Mouse (Mus musculus) heart, adult 11 months (tissue): Measurements from ENCODE around the gene 4931406P16Rik.

ENCODE experiments used
- DNase-seq: peaks from one replicate; pipeline ENCODE4 v3.0.0; 2022

The 4931406P16Rik gene

DNA sequence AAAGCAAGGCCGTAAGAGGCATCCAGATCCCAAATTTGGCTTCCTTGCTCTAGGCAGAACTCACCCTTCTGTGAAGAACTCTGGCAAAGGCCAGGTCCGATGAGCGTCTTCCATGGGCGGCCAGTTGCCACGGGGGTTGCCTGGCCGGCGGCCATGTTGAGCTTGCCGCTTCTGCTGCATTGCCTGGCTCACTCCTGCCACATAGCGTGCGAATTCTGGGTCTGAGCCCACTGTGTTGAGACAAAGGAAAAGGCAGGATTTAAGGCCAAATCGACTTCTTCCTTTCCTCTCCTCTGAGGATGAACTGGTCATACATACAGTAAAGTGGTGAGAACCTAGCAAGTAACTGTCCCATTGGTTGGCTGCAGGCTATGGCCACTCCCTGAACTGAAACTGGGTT is 71.2 kb downstream of the 4931406P16Rik start:
- DNase-seq, result peak; percentile 83

DNA sequence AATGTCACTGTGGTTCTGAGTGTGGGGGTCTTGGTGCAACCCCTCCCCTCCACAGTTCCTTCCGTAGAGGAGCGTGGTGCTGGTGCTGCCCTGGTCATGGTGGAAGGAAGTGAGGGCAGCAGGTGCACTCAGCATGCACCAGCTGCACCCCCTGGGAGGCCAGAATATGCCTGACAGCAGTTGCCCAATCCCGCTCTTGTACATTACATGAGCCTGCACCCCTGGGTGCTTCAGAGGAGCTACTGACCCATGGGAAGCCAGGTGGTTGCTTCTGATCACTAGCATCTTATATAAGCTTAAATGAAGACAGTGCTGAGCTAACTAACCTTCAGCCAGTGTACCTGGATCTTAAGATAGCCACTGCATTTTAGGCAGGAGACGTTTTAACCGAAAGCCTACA is 75.3 kb downstream of the 4931406P16Rik start:
- DNase-seq, result no peak

DNA sequence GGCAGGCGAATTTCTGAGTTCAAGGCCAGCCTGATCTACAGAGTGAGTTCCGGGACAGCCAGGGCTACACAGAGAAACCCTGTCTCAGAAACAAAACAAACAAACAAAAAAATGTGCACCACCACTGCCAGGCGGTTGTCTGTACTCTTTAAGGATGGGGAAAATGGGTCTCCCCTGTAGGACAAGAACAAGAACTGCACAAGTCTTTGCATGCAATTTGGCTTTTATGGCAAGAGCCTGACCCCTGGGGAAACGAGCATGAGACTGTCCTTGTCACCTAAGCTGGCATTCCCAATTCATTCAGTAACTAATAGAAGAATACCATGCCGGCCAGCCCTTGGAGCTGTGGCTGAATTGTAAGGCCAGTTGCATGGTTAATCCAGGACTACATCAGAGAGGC is 77.7 kb downstream of the 4931406P16Rik start:
- no peak for DNase-seq

DNA sequence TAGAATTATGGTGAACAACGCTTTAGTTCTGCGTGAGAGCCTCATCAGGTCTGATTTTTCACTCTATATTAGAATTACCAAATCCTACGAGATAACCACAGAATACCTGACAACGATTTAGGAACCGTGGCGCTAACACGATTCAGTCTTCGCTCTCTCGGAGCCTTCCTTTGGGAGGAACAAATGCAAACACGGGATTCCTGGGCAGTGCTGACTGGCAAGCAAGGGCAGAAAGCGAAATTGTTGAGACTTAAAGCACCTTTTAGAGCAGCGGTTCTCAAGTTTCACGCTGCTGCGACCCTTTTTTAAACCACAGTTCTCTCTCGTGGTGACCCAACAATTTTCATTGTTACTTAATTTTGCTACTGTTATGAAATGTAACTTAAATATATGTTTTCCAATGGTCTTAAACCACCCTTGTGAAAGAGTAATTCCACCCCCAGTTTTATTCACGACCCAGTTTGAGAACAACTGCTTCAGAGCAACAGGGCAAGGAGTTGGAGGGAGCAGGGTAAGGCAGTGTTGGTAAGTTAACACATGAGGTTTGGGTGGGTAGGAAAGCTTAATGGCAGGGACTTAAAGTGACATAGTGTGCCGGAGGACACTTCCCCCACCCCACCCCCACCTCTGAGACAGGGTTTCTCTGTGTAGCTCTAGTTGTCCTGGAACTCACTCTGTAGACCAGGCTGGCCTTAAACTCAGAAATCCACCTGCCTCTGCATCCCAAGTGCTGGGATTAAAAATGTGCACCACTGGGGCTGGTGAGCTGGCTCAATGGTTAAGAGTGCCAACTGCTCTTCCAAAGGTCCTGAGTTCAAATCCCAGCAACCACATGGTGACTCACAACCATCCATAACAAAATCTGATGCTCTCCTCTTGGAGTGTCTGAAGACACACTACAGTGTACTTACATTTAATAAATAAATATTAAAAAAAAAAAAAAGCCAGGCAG is 78.5 kb downstream of the 4931406P16Rik start:
- no peak for DNase-seq

DNA sequence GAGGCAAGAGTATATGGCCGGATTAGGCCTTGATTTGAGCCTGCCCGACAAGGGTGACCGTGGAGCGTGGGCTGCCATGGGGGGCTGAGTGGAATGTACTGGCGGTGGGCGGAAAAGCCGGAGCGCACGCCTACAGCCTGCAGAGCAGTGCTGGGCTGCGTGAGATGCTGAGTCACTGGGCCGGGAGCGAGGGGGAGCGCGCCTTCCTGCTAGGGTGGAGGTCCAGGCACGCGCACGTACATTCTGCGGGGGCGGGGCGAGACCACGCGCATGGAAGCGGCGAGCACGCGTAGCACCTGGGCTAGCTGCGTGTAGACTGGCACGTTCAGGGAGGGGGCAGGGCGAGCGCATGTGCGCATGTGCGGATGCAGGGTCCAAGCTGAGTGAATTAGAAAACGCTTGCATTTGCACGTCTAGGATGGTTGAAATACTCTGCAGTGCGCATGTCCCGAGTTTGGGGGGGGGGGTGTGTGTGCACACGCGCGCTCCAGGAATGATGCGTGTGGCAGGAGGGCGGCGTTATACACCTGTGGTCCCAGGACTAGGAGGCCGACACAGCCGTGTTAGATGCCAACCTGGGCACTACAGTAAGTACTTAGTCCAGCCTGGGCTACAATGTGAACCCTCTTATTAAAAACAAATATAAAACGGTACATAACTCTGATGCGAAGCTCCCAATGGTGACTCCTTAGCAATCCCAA is 79.3 kb downstream of the 4931406P16Rik start:
- DNase-seq, result peak; percentile 100

DNA sequence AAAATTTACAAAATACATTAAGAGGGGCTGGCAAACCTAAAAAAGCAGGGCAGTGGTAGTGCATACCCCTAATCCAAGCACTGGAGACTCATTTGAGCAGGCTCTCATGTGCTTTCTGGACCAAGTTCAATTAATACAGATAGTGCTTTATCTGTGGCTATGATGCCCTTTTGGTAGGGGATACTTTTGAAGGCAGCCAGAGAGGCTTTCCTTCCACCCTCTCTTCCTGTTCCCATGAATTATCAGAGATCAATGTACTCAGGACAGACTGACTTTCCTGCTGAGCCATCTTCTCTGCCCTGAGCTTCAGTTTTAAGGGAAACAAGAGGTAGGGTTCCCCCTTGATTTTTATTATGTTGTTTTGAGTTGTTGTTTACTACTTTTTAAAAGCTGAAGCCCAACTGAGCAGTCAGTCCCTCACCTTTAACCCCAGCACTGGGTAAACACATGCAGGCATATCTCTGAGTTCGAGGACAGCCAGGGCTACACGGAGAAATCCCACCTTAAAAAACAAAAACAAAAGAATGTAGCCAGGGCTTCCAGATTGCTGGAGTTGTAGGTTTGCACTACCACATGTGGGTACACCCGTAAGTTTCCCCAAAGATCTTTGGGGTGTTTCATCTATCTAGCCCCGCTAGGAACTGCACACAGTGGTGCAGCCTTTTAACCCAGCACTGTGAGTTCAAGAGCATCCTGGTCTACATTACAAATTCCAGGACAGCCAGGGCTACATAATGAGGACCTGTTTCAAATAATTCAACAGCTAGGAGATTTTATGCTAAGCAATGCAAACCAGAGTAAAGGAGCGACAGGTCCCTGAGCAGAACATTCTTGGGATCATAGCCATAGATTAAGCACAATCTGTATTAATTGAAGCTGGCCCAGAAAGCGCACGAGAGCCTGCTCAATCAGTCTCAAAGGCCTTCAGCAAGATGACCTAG is 80.3 kb downstream of the 4931406P16Rik start:
- DNase-seq, result no peak

DNA sequence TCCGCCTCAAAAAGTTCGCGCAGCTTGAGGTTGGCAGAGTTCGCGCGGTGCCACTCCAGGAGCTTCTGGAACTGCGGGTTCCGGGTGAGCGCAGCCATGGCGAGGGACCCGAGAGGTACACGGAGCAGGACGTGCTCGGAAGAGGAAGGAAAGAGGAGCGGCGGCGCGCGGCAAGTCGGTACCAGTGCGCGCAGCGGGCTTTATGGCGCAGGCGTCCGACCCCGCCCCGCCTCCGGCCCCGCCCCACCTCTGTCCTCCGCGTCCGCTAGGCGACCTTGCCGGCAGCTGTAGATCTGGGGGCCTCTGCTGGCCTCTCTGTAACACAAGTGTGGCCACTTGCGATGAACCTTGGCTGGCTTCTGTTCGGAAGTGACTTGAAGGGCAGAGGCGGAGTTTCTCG is 83.2 kb downstream of the 4931406P16Rik start, which contains the start of gene Gpi1:
Gene Gpi1, minus strand, starts transcription at position 221 of the 400 bp plus-strand sequence.
- DNase-seq, result peak; percentile 99

DNA sequence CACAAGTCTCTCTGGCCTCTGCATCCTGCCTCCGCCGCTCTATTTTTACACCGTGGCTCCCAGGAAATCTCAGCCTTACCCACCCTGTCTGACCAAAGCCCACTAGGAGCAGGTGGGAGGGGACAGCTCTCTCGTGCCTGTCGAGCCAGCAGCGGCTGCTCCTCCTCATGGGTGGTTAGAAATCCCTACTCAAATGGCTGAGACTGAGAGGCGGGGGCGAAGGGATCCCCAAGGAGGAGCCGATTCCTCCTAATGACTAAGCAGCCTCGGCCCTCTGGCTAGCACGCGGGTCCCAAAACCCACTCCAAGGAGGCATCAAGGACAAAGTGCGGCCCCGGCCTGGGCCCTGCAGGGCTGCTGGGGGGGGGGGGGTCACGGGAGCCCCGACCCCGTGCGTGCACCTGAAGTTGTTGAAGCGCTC is 83.7 kb downstream of the 4931406P16Rik start:
- peak; percentile 98 for DNase-seq

DNA sequence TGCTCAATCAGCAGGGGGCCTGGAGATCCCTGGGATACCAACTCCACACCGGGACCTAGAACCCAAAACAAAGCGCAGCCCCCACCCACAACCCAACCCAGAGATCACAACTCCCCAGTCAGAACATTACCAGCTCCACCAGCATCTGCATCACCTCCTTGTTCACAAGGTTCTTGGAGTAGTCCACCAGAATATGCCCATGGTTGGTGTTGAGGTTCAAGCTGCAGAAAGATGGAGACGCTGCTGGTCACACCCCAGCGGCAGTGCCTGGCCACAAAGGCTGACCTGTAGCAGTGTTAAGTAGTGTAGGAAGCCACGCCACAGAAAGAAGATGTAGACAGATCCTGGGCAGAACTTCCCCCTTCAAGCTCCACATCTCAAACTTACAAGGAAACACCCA is 84.2 kb downstream of the 4931406P16Rik start:
- peak; percentile 91 for DNase-seq

DNA sequence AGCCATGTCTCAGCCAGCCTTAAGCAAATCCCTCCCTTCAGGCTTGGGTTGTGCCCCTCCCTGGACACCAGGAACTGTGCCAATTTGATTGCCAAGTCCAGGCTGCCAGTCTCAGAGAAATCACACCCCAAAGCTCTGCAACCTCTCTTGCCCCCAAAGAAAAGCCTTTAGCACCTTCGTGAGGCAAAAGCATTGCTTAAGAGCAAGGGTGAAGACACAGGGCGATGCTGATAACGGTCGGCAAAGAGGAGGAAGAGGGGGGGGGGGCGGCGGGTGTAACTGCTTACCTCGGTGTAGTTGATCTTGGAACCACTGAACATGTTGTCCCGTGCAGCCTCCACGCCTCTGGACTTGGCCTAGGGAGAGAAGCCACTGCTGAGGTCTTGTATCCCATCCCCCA is 84.7 kb downstream of the 4931406P16Rik start:
- peak; percentile 91 for DNase-seq

DNA sequence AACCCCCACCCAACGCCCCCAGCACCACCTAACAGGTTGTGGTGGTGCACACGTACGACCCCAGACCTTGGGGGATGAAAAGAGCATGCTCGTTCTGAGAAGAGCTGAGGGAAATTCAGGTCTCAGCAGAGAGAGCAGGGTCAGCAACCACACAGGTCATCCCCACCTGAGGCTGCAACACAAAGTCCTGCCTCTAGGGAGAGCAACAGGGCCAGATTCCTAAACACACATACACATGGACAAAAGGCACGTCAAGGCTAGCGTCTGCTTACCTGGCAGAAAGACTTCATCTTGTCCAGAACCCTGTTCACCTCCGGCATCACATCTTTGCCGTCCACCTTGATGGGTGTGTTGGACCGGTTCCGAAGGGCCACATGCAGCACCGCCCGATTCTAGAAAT is 86.5 kb downstream of the 4931406P16Rik start:
- DNase-seq, result no peak

DNA sequence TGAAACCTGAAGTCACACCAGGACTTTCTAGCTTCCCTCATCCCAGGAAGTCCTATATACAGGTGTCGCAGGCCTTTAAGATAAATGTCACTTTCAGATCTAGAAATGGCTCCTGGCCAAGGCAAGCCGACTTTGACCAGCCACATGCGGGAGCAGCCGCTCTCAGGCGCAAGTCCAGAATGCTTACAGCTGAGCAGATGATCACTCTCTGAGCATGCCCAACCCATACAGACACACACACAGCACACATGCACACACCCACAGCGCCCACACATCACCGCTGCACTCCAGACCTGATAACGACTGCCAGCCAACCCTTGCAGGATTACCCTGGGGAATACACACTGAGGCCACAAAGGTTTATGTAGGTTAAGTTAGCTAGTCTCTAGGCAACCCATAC is 87.3 kb downstream of the 4931406P16Rik start:
- DNase-seq, result no peak

DNA sequence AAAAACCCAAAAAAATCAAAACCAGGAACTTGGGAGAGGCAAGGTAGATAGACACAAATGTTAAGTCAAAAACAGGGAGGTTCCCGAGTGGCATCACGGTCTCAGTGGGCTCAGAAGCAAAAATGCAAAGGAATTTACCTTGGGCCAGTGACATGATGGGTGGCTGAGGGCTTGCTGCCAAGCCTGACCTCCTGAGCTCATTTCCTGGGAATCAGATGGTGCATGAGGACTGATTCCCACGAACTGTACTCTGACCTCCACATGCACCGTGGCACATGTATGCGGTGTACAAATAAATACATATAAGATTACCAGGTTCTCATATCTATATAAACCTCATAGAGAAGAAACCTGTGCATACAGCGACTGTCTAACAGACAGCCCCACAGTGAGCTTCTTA is 89.0 kb downstream of the 4931406P16Rik start:
- no peak for DNase-seq

DNA sequence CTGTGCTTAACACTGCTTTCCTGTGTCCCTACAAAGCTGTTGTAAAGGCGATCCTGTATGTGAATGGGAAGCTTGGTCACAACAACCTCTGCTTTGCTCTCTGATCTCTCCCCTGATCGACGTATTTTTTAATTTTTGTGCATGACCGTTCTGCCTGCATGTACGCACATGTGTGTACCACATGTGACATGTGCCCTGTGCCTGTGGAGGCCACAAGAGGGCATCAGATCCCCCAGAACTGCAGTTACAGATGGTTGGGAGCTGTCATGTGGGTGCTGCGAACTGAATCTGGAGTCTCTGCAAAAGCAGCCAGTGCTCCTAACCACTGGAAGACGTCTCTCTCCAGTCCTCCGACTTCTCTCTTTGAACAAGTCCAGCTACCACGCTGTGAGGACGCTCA is 91.0 kb downstream of the 4931406P16Rik start:
- DNase-seq, result no peak

DNA sequence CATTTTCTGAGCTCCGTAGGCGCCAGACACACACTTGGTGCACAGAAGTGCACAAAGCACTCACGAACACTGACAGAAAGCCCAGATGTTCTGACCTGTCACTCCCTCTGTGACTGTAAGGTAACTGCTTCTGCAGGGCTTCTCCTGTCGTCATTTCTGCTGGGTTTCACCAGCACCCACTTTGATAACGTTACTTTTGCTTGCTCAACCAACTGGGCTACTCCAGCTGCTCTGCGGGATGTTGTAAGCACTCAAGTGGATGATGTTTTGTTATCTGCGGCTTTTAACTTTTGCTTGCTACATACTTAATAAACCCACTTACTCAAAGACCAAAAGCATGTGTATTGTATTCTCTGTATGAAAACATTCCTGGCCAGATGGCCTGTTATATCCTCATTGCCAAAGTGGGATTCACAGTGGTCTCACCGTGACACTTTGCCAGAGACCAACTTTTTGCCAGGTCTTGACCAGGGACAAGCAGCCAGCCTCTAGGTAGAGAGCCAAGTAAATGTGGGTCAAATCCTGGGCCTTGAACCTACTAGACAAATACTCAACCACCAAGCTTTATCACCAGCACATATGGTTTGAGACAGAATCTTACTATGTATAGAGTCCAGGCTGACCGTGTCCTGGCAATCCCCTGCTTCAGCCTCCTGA is 91.6 kb downstream of the 4931406P16Rik start:
- no peak for DNase-seq

DNA sequence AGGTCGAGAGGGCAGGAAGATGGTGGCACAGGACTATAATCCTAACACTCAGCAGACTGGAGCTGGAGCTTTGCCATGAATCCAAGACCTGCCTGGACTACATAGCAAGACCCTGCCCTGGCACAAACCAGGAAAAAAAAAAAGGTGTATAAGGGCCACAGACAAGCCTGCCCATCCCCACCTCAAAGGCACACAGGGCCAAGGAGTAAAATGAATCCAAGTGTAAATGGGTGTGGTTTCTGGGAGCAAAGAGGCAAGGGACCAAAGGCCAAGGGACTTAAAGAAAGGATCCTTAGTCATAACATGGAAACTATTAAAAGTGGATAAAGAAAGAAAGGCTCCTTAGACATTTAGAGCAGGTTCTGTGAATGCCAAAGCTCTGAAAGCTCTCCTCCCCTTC is 94.9 kb downstream of the 4931406P16Rik start:
- no peak for DNase-seq

DNA sequence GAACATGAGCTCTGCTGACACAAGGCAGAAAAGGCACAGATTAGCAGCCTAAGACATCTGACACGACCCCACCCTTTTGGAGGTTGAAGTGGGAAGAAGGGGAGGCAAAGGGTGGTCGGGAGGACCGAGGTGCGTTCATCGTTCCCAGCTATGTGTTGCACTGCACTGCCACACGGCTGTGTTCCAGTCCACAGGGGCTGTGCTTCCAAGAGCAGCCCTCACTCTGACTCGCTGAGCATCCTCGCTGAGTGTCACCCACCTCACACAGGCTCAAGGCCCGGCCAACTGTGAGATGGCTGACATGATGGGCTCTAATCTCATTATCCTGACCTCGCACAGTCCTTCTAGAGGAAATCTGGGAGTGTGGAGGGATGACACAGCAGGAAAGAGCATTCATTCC is 96.9 kb downstream of the 4931406P16Rik start:
- DNase-seq, result no peak

DNA sequence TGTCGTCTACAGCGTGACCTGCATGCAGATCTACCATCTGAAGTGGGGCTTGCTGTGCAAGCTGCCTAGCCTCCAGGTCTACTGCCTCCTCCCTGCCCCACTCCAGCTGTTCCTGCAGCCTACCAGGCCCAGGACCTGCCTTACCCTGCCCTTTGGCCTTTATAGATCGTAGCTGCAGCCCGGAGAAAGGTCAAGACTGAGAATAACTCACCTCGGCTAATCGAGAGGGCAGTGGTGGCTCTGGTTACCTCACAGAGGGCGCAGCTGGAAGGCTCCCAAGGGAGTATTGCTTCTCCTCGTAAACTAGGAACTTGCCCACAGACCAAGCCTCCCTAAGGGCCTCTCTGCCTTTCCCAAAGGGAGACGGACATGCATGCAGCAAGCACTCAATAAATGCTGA is 97.9 kb downstream of the 4931406P16Rik start:
- no peak for DNase-seq

DNA sequence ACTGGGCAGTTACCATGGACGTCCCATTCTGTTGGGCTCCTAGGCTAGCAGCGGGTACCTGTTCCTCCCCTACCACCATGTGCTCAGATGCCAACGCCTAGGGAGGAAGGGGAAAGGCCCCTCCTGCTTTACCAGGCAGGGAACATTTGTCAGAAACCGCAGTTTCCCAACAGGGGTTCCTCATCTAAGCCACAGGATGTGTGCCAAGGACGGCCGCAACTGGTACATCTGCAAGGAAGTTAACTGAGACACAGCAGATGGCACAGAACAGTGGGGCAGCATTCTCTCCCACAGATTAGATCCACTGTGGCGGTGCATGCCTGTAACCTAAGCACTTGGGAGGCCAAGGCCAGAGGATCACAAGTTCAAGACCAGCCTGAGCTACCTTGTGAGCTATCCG is 98.7 kb downstream of the 4931406P16Rik start:
- DNase-seq, result peak; percentile 95

DNA sequence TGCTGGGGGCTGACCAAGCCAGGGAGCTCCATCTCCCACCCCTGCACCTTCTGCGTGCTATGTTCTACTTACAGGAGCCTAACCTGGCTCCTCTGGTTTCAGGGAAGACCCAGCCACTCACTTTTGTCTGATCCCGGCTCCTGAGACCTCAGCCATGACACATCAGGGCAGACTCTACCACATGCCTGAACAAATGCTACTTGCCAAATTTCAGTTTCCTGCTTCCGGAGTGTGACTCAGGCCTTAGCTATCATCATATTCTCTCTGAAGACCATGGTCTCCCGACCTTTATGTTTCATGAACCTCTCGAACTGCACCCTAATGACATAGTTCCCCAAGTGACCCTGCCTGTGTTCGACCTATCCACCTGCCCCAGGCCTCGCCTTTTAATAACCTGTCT is 100.1 kb downstream of the 4931406P16Rik start:
- DNase-seq, result no peak

DNA sequence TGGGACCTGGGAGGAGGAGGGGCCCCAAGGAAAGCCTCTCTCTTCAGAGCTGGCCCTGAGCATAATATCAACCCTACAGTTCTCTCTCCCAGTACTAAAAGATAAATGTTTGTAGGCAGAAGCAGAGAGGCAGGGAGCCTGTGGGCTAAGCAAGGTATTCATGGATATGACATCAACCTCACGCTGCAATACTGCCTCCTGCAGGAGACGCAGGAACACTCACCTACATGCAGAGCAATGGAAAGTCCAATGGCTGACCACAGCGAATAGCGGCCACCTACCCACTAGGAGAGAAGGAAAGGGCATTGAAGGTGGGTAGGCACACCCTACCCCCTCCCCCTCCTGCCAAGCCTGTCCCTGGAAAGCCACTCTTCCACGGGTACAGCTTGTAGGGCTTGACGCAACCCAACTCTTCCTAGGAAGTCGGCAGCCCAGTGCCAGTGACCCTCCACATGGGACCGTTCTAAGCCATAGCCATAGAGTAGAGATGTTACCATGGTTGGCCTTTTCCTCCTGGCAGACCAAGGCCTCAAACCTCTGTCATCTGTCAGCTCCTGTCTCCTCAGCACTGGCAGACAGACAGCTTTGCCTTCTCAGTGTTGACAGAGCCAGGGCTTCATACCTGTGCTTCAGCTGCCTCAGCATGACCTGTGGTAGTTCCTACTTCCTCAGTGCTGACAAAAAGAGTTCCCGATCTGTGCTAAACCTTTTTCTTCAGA is 105.2 kb downstream of the 4931406P16Rik start:
- no peak for DNase-seq

DNA sequence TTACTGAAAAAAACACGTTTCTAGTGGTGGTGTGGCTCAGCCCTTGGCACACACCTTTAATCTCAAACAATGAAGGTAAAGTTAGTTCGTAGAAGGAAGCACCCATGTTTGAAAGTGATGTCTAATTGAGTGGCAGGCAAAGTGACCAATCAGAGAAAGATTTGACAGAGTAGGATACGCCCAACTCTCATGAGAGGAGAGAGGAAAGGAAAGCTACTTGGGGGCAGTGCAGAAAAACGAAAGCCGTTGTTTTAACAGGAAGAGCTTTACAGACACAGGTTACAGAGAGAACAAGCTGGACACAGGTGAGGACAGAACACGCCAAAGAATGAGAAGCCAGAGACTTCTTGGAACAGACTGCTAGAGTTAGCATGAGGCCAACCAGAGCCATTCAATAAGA is 107.0 kb downstream of the 4931406P16Rik start:
- no peak for DNase-seq
